Mouse (Mus musculus) olfactory bulb, adult 2 months (tissue): ENCODE results near the gene Ptov1. TPM values are rescaled to one million over a fixed set of nuclear protein-coding genes. Genes with fewer than 3 reads are reported as not detected.

ENCODE experiments used
- H3K27ac ChIP-seq: fragments of 200-500 bp; 2 replicates; pipeline ENCODE4 v1.5.1; 2012; ENCODE audit warnings: low read depth, low read length; ENCODE audit not compliant: insufficient read depth
- H3K4me1 ChIP-seq: fragments of 200-500 bp; 2 replicates; pipeline ENCODE4 v1.6.1; 2012; ENCODE audit warnings: low read length; ENCODE audit not compliant: control insufficient read depth, insufficient read depth
- H3K4me3 ChIP-seq: fragments of 200-500 bp; 2 replicates; pipeline ENCODE4 v1.5.1; 2012; ENCODE audit warnings: mild to moderate bottlenecking, low read depth, low read length, moderate library complexity; ENCODE audit not compliant: insufficient read depth
- CTCF ChIP-seq: fragments of 200-500 bp; IDR thresholded peaks from 2 replicates; pipeline ENCODE4 v1.5.1; 2012; ENCODE audit warnings: low read depth, mild to moderate bottlenecking, low read length, moderate library complexity; ENCODE audit not compliant: insufficient read depth
- POLR2A ChIP-seq: fragments of 200-500 bp; IDR thresholded peaks from 2 replicates; pipeline ENCODE4 v1.6.1; 2012; ENCODE audit warnings: mild to moderate bottlenecking, low read depth, low read length, moderate library complexity; ENCODE audit not compliant: insufficient read depth
- WGBS: fragments of 180-500 bp; shearing (Covaris S2); methylation state at CpG from one replicate; pipeline ENCODE4 v1.1.7; 2018; 5-methylcytosine and 5-hydroxymethylcytosine counted together
- polyA plus RNA-seq: library from polyadenylated mRNA; stranded (reverse); fragments of >200 nt; gene quantifications from 2 replicates; pipeline ENCODE4 v1.2.4, GENCODE M21; 2012; ENCODE audit warnings: low replicate concordance; ENCODE audit not compliant: missing spikeins, insufficient read depth, insufficient read length

Gene Ptov1
- polyA plus RNA-seq, 1 experiment, result not detected

DNA sequence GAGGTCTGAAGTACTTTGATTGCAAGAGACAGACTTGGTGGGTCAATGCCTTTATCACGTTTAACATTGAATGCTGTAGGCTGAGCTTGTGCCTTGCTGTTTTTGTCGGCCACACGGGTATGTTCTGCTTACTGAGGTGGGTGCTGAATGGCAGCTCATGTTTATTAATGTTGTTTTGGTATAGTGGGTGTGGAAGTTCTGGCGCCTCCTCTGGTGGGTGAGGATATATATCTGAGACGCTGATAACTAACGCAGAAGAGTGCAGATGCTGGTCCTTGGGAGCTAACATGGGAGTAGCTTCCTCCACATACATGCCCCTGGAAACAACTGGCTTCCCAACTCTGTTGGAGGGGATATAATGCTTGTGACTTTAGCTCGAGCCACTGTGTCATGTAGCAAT, 46.2 kb downstream of the Ptov1 start:
- peaks cover 12% of the 10 kb centered on the region for H3K4me1 ChIP-seq
- H3K27ac ChIP-seq, result no peak overlapping the region
- 18% methylated on average over 7 of the region's 7 CpGs for WGBS
- TF ChIP-seq CTCF (no peak), POLR2A (no peak)
- no peak overlapping the region for H3K4me3 ChIP-seq

DNA sequence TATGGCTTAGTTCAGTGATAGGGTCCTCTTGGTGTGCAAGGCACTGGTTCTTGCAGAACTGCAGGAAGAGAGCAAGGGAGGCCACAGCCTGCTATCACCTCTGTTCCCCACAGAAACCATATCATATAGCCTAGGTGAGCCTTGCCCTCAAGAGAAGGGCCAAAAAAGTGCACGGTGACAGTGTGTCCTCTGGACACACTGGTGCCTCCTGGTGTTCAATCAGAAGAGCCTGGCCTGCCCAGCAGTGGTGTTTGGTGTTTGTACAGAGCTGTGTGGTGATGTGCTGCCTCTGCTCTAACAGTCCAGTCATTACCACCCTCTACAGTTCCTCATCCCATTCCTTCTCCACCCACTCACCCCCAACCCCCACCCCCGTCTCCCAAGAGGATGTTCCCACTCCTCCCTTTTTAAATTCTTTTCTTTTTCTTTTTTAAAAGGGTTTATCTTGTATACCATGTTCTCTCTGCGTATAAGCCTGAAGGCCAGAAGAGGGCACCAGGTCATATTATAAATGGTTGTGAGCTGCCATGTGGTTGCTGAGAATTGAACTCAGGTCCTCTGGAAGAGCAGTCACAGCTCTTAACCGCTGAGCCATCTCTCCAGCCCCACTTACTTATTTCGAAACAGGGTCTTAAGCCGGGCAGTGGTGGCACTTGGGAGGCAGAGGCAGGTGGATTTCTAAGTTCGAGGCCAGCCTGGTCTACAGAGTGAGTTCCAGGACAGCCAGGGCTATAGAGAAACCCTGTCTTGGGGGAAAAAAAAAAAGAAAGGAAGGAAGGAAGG, 47.7 kb downstream of the Ptov1 start:
- TF ChIP-seq CTCF (no peak), POLR2A (no peak)
- H3K4me1 ChIP-seq, result peaks cover 12% of the 10 kb centered on the region
- no peak overlapping the region for H3K4me3 ChIP-seq
- no peak overlapping the region for H3K27ac ChIP-seq
- 84% methylated on average over 7 of the region's 7 CpGs for WGBS

DNA sequence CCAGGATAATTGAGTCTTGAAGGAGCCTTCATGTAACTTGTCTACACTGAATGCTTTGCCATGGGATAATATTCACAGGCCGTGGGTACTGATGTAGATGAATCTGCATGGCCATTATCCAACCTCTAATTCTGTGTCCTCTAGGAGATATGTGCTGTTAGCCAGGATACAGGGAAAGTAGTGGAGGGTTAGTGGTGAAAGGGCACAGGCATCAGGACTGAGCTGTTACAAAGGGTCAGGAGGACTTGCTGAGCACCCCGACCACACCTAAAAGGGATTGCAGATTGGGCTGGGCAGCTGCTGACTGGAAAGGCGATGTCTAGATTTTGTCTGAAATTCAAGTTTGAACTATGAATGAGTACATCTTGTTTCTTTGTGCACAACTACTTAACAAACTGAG, 49.1 kb downstream of the Ptov1 start:
- TF ChIP-seq POLR2A, result no peak
- no peak for TF ChIP-seq CTCF
- WGBS, result 78% methylated on average over 3 of the region's 3 CpGs
- H3K4me1 ChIP-seq, result peaks cover 12% of the 10 kb centered on the region

DNA sequence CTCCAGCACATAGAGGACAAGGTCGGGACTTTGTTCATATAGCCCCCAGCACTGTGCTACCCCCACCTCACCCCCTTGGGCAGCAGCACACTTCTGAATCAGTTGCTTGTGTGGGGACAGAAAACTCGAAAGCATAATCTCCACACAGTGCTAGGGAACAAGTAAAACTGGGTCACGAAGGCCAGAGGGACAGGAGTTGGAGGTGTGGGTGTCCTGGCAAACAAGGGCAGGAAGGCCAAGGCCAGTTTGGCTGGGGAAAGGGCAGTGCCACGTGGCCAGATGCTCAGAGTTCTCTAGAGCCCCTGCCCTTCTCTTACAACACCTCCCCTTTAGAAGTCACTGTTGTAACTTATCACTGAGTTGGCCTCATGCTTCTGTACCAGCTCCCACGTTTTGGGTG, 49.7 kb downstream of the Ptov1 start:
- peaks cover 15% of the 10 kb centered on the region for H3K4me1 ChIP-seq
- no peak overlapping the region for H3K4me3 ChIP-seq
- TF ChIP-seq CTCF (no peak), POLR2A (no peak)
- WGBS, result 44% methylated on average over 5 of the region's 5 CpGs
- no peak overlapping the region for H3K27ac ChIP-seq

More for the DNA sequence above, 49.1 kb downstream of the Ptov1 start:
- no peak overlapping the region for H3K27ac ChIP-seq
- no peak overlapping the region for H3K4me3 ChIP-seq

DNA sequence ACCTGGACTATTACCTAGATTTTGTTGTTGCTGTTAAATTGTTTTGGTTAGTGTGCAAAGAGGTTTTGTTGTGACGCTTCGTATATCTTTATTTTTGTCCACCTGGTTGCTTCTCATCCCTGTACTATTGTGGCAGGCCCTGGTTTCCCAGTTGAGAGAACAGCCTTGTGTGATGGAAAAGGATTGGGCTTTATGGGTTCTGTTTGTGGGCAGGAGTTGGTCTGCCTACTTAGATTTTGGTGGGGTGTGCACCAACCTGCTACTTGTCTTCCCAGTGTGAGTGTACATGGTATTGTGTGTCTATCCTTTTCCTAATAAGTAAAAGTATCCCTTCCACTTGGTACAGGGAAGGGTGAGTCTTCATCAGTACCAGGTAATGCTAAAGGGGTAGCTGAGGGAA, 50.2 kb downstream of the Ptov1 start:
- no peak overlapping the region for H3K27ac ChIP-seq
- TF ChIP-seq CTCF, result no peak
- no peak for TF ChIP-seq POLR2A
- H3K4me3 ChIP-seq, result no peak overlapping the region
- peaks cover 15% of the 10 kb centered on the region for H3K4me1 ChIP-seq
- WGBS, result 79% methylated on average over 2 of the region's 2 CpGs

DNA sequence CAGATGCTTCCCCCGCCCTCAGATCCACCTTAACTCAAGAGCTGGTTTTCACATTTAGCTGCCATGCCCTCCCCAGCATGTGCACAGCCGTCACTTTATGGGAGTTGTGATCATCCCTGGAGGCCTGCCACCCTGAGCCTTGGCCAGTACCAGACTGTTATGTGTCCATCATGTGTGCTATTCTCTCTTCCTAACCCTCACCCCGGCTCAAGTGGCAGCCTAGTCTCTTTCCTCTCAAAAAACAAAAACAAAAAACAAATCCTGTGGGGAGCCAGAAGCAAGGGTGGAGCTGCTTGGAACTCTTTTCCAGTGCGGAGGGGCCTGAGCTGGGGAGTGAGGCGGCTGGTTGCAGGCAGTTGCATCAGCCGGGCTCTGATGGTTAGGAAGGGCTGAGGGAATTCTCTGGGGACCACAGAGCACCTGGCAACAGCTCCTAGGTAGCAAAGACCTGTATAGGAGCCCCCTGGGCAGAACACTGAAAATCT, 50.8 kb downstream of the Ptov1 start:
- H3K4me1 ChIP-seq, result peaks cover 15% of the 10 kb centered on the region
- H3K27ac ChIP-seq, result no peak overlapping the region
- no peak for TF ChIP-seq CTCF
- no peak for TF ChIP-seq POLR2A
- H3K4me3 ChIP-seq, result peak overlapping the region; percentile 15; the same call in 1 of the 2 replicates
- 26% methylated on average over 6 of the region's 6 CpGs for WGBS

DNA sequence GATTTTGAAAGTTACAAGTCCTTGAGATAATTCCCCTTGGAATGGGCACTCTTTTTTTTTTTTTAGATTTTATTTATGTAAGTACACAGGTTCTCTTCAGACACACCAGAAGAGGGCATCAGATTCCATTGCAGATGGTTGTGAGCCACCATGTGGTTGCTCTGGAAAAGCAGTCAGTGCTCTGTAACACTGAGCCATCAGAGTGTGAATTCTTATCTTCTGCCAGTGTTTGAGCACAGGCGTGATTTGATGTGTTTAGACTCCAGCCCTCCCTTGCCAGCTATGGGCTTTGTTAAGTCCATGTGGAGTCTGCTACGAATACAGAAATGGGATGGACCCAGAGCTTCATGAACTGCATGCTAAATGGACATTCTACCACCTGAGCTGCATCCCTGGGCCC, 51.4 kb downstream of the Ptov1 start:
- Histone ChIP-seq H3K4me1 (peaks cover 15% of the 10 kb centered on the region), H3K4me3 (no peak overlapping the region), H3K27ac (no peak overlapping the region)
- no peak for TF ChIP-seq POLR2A
- TF ChIP-seq CTCF, result no peak
- WGBS, result 18% methylated on average over 2 of the region's 2 CpGs

DNA sequence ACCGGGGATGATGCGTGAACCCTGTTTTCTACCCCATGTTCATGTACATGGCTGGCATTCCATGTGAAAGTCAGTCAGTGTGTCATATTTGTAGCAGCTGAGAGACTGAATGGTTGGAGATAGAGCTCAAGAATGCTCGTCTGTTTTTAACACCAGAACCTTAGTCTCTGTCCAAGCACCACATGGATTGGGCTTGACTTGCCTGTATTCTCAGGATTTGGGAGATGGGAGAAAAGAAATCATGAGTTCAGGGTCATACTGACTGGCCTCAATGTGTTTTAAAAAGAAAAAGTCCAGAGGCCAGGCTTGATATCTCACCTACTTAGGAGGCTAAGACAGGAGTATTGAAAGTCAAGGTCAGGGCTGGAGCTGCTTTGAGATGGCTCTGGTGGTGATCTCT, 52.1 kb downstream of the Ptov1 start:
- H3K27ac ChIP-seq, result no peak overlapping the region; the same call in 1 of the 2 replicates
- H3K4me3 ChIP-seq, result peak overlapping the region; percentile 100; the same call in 1 of the 2 replicates
- H3K4me1 ChIP-seq, result peaks cover 15% of the 10 kb centered on the region
- WGBS, result 12% methylated on average over 3 of the region's 3 CpGs
- no peak for TF ChIP-seq POLR2A
- TF ChIP-seq CTCF, result no peak

DNA sequence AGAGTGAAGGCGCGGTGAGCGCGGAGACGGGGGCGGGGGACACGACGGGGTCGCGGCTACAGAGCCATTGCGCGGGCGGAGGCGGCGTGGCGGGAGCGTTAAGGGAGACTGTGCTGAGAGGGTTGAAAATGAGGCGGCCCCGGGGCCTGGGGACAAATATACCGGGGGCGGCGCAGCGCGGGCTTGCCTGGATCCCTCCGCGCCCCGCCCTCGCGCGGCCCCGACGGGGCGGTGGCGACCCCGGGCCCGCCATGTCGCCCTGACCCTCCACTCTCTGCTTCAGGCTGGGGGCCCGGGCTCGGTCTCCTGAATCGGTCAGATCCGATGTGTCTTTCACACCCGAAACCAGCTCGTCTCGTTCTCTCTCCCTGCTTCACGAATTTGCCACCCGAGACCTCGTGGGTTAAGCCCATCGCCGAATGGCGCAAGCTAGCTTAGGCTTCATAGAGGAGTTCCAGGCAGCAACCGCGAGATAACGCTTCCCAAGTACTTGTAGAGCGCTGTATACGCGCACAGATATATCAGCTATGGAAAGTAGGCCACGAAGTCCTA, 53.0 kb downstream of the Ptov1 start, which contains the start of gene Atf5:
Gene Atf5 (minus strand): TSS at position 189 of the 552 bp plus-strand sequence.
- peak within 1 kb of the TSS; percentile 100 for H3K4me3 ChIP-seq
- H3K4me1 ChIP-seq, result peaks cover 13% of the 10 kb centered on the region
- H3K27ac ChIP-seq, result peak within 1 kb of the TSS; percentile 95
- WGBS, result under 1% methylated on average over 56 of the region's 57 CpGs
- TF ChIP-seq POLR2A (no peak), CTCF (no peak)
